Mouse (Mus musculus): ENCODE measurements around the gene Cdon. TPM values are rescaled to one million over a fixed set of nuclear protein-coding genes. Genes with fewer than 3 reads are reported as not detected.

Cdon gene
- total RNA-seq, 1 experiment = 13.4 TPM

DNA sequence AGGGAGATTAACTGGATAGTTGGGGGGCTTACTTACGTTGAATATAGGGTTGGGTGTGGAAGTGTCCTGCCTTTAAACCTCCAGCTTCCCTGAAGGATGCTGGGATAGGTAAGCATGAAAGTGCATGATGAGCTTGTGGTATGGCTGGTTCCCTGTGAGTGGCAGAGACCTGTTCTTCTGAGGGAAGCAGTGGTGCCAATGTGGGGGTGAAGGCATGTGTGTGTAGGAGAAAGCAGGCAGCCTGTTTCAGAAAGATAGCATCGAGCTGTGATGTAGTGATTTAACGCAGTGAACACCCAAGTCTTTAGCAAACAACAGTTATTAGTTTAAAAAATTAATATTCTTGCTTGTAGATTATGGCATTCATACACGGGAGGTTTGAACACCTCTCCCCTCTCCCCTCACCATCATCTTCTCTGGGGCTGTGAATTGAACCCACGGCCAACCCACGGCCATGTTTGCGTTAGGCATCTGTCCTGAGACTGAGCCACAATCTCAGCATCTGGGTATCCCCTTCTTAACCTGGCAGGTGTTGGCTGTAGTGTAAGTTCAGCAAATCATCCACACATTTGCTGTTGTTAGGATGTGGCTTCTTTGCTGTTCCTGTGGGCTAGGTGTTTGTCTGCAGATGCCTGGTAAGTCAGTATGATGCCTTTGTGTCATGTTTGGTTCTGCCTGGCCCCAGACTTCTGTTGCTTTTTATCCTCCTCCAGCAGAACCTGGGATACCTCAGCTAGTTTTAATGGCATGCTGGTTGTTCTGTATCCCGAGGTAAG lies 17.5 kb downstream of the Cdon start:
- H3K4me1 ChIP-seq (ENCODE audit: control insufficient read depth in 2 of 2, insufficient read depth in 2 of 2, low read length in 2 of 2, poor library complexity in 1 of 2) = no peaks in the 10 kb centered on the region
- no peak for TF ChIP-seq ZC3H11A (IDR thresholded peaks at IDR 0.05; ENCODE audit: borderline replicate concordance, low read depth, low read length)
- no peak for TF ChIP-seq MAFK (IDR thresholded peaks at IDR 0.05; ENCODE audit: insufficient read depth, low read depth, low read length)
- TF ChIP-seq HCFC1 (IDR thresholded peaks at IDR 0.05; ENCODE audit: borderline replicate concordance, insufficient read depth, low read length) = no peak
- no peak for TF ChIP-seq CHD2 (IDR thresholded peaks at IDR 0.05; ENCODE audit: low read depth, low read length)
- TF ChIP-seq ZNF384 (IDR thresholded peaks at IDR 0.05; ENCODE audit: low read depth, low read length) = no peak
- H3K9me3 ChIP-seq (ENCODE audit: control insufficient read depth, insufficient read depth, low read depth, low read length) = no peaks in the 10 kb centered on the region
- no peak overlapping the region for H3K9ac ChIP-seq (ENCODE audit: insufficient read depth, low read depth, low read length, poor library complexity, severe bottlenecking)
- no peak for DNase-seq (ENCODE audit: low read depth, low spot score)
- H3K4me3 ChIP-seq (ENCODE audit: insufficient read depth in 1 of 2, low read depth in 1 of 2, low read length in 2 of 2, poor library complexity in 1 of 2, severe bottlenecking in 1 of 2) = no peak overlapping the region
- no peaks in the 10 kb centered on the region for H3K36me3 ChIP-seq (ENCODE audit: control insufficient read depth, insufficient read depth, low read length, poor library complexity, severe bottlenecking)
- no peak overlapping the region for H3K27ac ChIP-seq (ENCODE audit: insufficient read depth, low read depth, low read length, poor library complexity, severe bottlenecking)
- in situ Hi-C loops (cut with MboI; ENCODE audit: low sequenced_read_pairs in 2 of 2, unreplicated experiment in 2 of 2) = no loop called here

- Histone ChIP-seq H3K9me3 (ENCODE audit: control insufficient read depth, insufficient read depth, low read depth, low read length) (no peaks in the 10 kb centered on the region), H3K4me3 (ENCODE audit: insufficient read depth in 1 of 2, low read depth in 1 of 2, low read length in 2 of 2, poor library complexity in 1 of 2, severe bottlenecking in 1 of 2) (no peak overlapping the region), H3K27ac (ENCODE audit: insufficient read depth, low read depth, low read length, poor library complexity, severe bottlenecking) (no peak overlapping the region), H3K36me3 (ENCODE audit: control insufficient read depth, insufficient read depth, low read length, poor library complexity, severe bottlenecking) (no peaks in the 10 kb centered on the region), H3K4me1 (ENCODE audit: control insufficient read depth in 2 of 2, insufficient read depth in 2 of 2, low read length in 2 of 2, poor library complexity in 1 of 2) (no peaks in the 10 kb centered on the region), H3K9ac (ENCODE audit: insufficient read depth, low read depth, low read length, poor library complexity, severe bottlenecking) (no peak overlapping the region)
- TF ChIP-seq ZNF384 (IDR thresholded peaks at IDR 0.05; ENCODE audit: low read depth, low read length) = no peak
- no peak for TF ChIP-seq MAFK (IDR thresholded peaks at IDR 0.05; ENCODE audit: insufficient read depth, low read depth, low read length)
- no peak for TF ChIP-seq ZC3H11A (IDR thresholded peaks at IDR 0.05; ENCODE audit: borderline replicate concordance, low read depth, low read length)
- no peak for TF ChIP-seq HCFC1 (IDR thresholded peaks at IDR 0.05; ENCODE audit: borderline replicate concordance, insufficient read depth, low read length)
- no peak for TF ChIP-seq CHD2 (IDR thresholded peaks at IDR 0.05; ENCODE audit: low read depth, low read length)
- in situ Hi-C loops (cut with MboI; ENCODE audit: low sequenced_read_pairs in 2 of 2, unreplicated experiment in 2 of 2) = no loop called here
- DNase-seq (ENCODE audit: low read depth, low spot score) = no peak
Observed at GRCm38 (mm10) chr9:35439062-35439442, 18.1 kb downstream of the Cdon start.

GRCm38 (mm10) chr9:35439754-35440153 lies 18.8 kb downstream of the Cdon start:
- no peaks in the 10 kb centered on the region for H3K36me3 ChIP-seq (ENCODE audit: control insufficient read depth, insufficient read depth, low read length, poor library complexity, severe bottlenecking)
- no peak overlapping the region for H3K4me3 ChIP-seq (ENCODE audit: insufficient read depth in 1 of 2, low read depth in 1 of 2, low read length in 2 of 2, poor library complexity in 1 of 2, severe bottlenecking in 1 of 2)
- H3K4me1 ChIP-seq (ENCODE audit: control insufficient read depth in 2 of 2, insufficient read depth in 2 of 2, low read length in 2 of 2, poor library complexity in 1 of 2) = no peaks in the 10 kb centered on the region
- TF ChIP-seq ZNF384 (IDR thresholded peaks at IDR 0.05; ENCODE audit: low read depth, low read length) (no peak), ZC3H11A (IDR thresholded peaks at IDR 0.05; ENCODE audit: borderline replicate concordance, low read depth, low read length) (no peak), CHD2 (IDR thresholded peaks at IDR 0.05; ENCODE audit: low read depth, low read length) (no peak), HCFC1 (IDR thresholded peaks at IDR 0.05; ENCODE audit: borderline replicate concordance, insufficient read depth, low read length) (no peak), MAFK (IDR thresholded peaks at IDR 0.05; ENCODE audit: insufficient read depth, low read depth, low read length) (no peak)
- DNase-seq (ENCODE audit: low read depth, low spot score) = no peak
- no peak overlapping the region for H3K9ac ChIP-seq (ENCODE audit: insufficient read depth, low read depth, low read length, poor library complexity, severe bottlenecking)
- in situ Hi-C loops (cut with MboI; ENCODE audit: low sequenced_read_pairs in 2 of 2, unreplicated experiment in 2 of 2) = no loop called here
- no peaks in the 10 kb centered on the region for H3K9me3 ChIP-seq (ENCODE audit: control insufficient read depth, insufficient read depth, low read depth, low read length)
- no peak overlapping the region for H3K27ac ChIP-seq (ENCODE audit: insufficient read depth, low read depth, low read length, poor library complexity, severe bottlenecking)

DNA sequence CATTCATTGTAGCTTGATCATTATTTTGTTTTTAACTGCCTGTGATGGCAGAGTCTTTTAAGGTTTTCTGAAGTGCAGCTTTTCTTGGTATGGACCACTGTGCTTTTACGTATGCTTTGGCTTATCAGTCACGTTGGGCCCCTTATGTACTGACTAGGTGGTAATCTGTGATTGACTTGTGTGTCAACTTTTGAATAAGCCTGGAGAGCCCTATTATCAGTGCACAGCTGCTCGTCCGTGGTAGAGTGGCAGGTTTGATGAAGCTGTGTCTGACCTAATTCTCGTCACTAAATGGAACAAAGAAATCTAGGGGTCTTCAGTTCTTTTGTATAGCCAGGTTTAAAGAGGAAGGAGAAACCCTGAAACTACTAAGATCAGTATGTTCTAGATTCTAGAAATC lies 21.5 kb downstream of the Cdon start:
- in situ Hi-C loops (cut with MboI; ENCODE audit: low sequenced_read_pairs in 2 of 2, unreplicated experiment in 2 of 2) = no loop called here
- no peak overlapping the region for H3K4me3 ChIP-seq (ENCODE audit: insufficient read depth in 1 of 2, low read depth in 1 of 2, low read length in 2 of 2, poor library complexity in 1 of 2, severe bottlenecking in 1 of 2)
- DNase-seq (ENCODE audit: low read depth, low spot score) = no peak
- H3K27ac ChIP-seq (ENCODE audit: insufficient read depth, low read depth, low read length, poor library complexity, severe bottlenecking) = no peak overlapping the region
- H3K4me1 ChIP-seq (ENCODE audit: control insufficient read depth in 2 of 2, insufficient read depth in 2 of 2, low read length in 2 of 2, poor library complexity in 1 of 2) = no peaks in the 10 kb centered on the region
- H3K9ac ChIP-seq (ENCODE audit: insufficient read depth, low read depth, low read length, poor library complexity, severe bottlenecking) = no peak overlapping the region
- no peak for TF ChIP-seq HCFC1 (IDR thresholded peaks at IDR 0.05; ENCODE audit: borderline replicate concordance, insufficient read depth, low read length)
- TF ChIP-seq ZNF384 (IDR thresholded peaks at IDR 0.05; ENCODE audit: low read depth, low read length) = no peak
- no peak for TF ChIP-seq MAFK (IDR thresholded peaks at IDR 0.05; ENCODE audit: insufficient read depth, low read depth, low read length)
- no peak for TF ChIP-seq ZC3H11A (IDR thresholded peaks at IDR 0.05; ENCODE audit: borderline replicate concordance, low read depth, low read length)
- TF ChIP-seq CHD2 (IDR thresholded peaks at IDR 0.05; ENCODE audit: low read depth, low read length) = no peak
- no peaks in the 10 kb centered on the region for H3K36me3 ChIP-seq (ENCODE audit: control insufficient read depth, insufficient read depth, low read length, poor library complexity, severe bottlenecking)
- H3K9me3 ChIP-seq (ENCODE audit: control insufficient read depth, insufficient read depth, low read depth, low read length) = no peaks in the 10 kb centered on the region

Measured in ES-E14 (cell line).